ENCODE assay signal across 26 mouse cellular contexts in genomic region chr7:115755272-115755671, GRCm38 (mm10).
DNase-seq lines count a peak whose midpoint lies in the region; ATAC-seq and TF ChIP-seq lines count a peak whose summit lies in the region.
"Had no signal": no experiment of that assay in that cellular context is flagged by ENCODE, and none has a peak within 500 bp of the region (broad histone marks: within the 10 kb centered on the region; RNA-seq: fewer than 3 reads in every experiment).

No protein-coding gene starts in this region.

- no peak for ATAC-seq in forebrain, embryonic 13.5 days
- peak; percentile 61 for ATAC-seq in lung, postnatal 0 days
- ATAC-seq: activated CD4-positive, CD25-positive, alpha-beta regulatory T cell, adult 4 months; CD4-positive, CD25-positive, alpha-beta regulatory T cell, adult 4 months; forebrain, embryonic 15.5 days; Patski had no signal

- TF ChIP-seq CTCF in lung, postnatal 0 days (IDR thresholded peaks at IDR 0.05): no peak
- no peak for TF ChIP-seq CTCF in lung, adult 2 months (IDR thresholded peaks at IDR 0.05; ENCODE audit: insufficient read depth, low read length)

- 63% methylated on average over 4 of the region's 4 CpGs for WGBS in forebrain, embryonic 10.5 days
- 16% methylated on average over 4 of the region's 4 CpGs for WGBS in forebrain, embryonic 13.5 days
- WGBS in lung, postnatal 0 days: 38% methylated on average over 4 of the region's 4 CpGs
- 62% methylated on average over 4 of the region's 4 CpGs for WGBS in lung, adult 2 months

- H3K4me3 ChIP-seq in forebrain, embryonic 10.5 days: no peak overlapping the region
- no peak overlapping the region for H3K4me3 ChIP-seq in forebrain, embryonic 13.5 days
- no peak overlapping the region for H3K4me3 ChIP-seq in lung, postnatal 0 days (ENCODE audit: low read depth, low read length)
- no peak overlapping the region for H3K4me3 ChIP-seq in lung, adult 2 months (replicated peaks; ENCODE audit: extremely low read depth, low read depth, low read length)
- H3K4me3 ChIP-seq: embryonic facial prominence, embryonic 13.5 days; embryonic facial prominence, embryonic 15.5 days; erythroblast, embryonic 14.5 days; forebrain, embryonic 15.5 days had no signal

- H3K27me3 ChIP-seq in forebrain, embryonic 10.5 days (ENCODE audit: poor library complexity, severe bottlenecking): no peaks in the 10 kb centered on the region
- H3K27me3 ChIP-seq in forebrain, embryonic 13.5 days: no peaks in the 10 kb centered on the region
- no peaks in the 10 kb centered on the region for H3K27me3 ChIP-seq in lung, postnatal 0 days (replicated peaks; ENCODE audit: insufficient read depth, low read length)
- H3K27me3 ChIP-seq: CH12.LX; embryonic facial prominence, embryonic 13.5 days; embryonic facial prominence, embryonic 15.5 days; forebrain, embryonic 15.5 days; Patski had no signal

- no peak overlapping the region for H3K9ac ChIP-seq in forebrain, embryonic 13.5 days
- H3K9ac ChIP-seq in lung, postnatal 0 days (replicated peaks; ENCODE audit: low read depth): no peak overlapping the region
- H3K9ac ChIP-seq: embryonic facial prominence, embryonic 13.5 days; embryonic facial prominence, embryonic 15.5 days; forebrain, embryonic 15.5 days had no signal

- 0 out of 2 replicates have a peak overlapping the region, but pooled peaks have one; percentile 21 for H3K27ac ChIP-seq in forebrain, embryonic 10.5 days
- no peak overlapping the region for H3K27ac ChIP-seq in forebrain, embryonic 13.5 days
- H3K27ac ChIP-seq in lung, postnatal 0 days (ENCODE audit: low read length): no peak overlapping the region
- H3K27ac ChIP-seq: embryonic facial prominence, embryonic 13.5 days; embryonic facial prominence, embryonic 15.5 days; forebrain, embryonic 15.5 days had no signal

- H3K9me3 ChIP-seq in forebrain, embryonic 10.5 days: no peaks in the 10 kb centered on the region
- H3K9me3 ChIP-seq in forebrain, embryonic 13.5 days (replicated peaks): no peaks in the 10 kb centered on the region
- no peaks in the 10 kb centered on the region for H3K9me3 ChIP-seq in lung, postnatal 0 days (ENCODE audit: low read length)
- H3K9me3 ChIP-seq: embryonic facial prominence, embryonic 13.5 days; embryonic facial prominence, embryonic 15.5 days; forebrain, embryonic 15.5 days; G1E had no signal

- no peaks in the 10 kb centered on the region for H3K36me3 ChIP-seq in forebrain, embryonic 10.5 days (replicated peaks)
- H3K36me3 ChIP-seq in forebrain, embryonic 13.5 days (ENCODE audit: poor library complexity, severe bottlenecking): no peaks in the 10 kb centered on the region
- H3K36me3 ChIP-seq in lung, postnatal 0 days (ENCODE audit: insufficient read depth, low read length): no peaks in the 10 kb centered on the region
- H3K36me3 ChIP-seq: embryonic facial prominence, embryonic 13.5 days; embryonic facial prominence, embryonic 15.5 days; forebrain, embryonic 15.5 days; G1E had no signal

- no peak for TF ChIP-seq POLR2A in lung, adult 2 months (IDR thresholded peaks at IDR 0.05; ENCODE audit: borderline replicate concordance, extremely low read depth, low read depth, low read length)

- TF ChIP-seq EP300 in lung, postnatal 0 days (IDR thresholded peaks at IDR 0.05): 0 out of 2 replicates have a peak, but pooled peaks have one; percentile 16

- no peak for DNase-seq in forebrain, embryonic 10.5 days (ENCODE audit: extremely low spot score, low spot score)
- DNase-seq in lung, postnatal 0 days (ENCODE audit: low spot score): peak; percentile 52
- DNase-seq in lung, postnatal 14 days: no peak
- DNase-seq in lung, postnatal 36 days: peak; percentile 51
- no peak for DNase-seq in lung, adult 2 months
- DNase-seq: adrenal gland, adult 8-10 months; adrenal gland, postnatal 14 days; adrenal gland, postnatal 36 days; B cell, adult 2 months; cerebellum, adult 11 months; cerebellum, adult 18-20 months; cerebellum, adult 8-10 months; cerebellum, adult 9-11 months; cerebellum, postnatal 14 days; cerebellum, postnatal 36 days; embryo, embryonic 11 days had no signal

- peaks cover 54% of the 10 kb centered on the region for H3K4me1 ChIP-seq in forebrain, embryonic 10.5 days
- H3K4me1 ChIP-seq in forebrain, embryonic 13.5 days: peaks cover 44% of the 10 kb centered on the region
- H3K4me1 ChIP-seq in lung, postnatal 0 days (ENCODE audit: insufficient read depth, low read depth, low read length): no peaks in the 10 kb centered on the region
- H3K4me1 ChIP-seq in lung, adult 2 months (ENCODE audit: control insufficient read depth, insufficient read depth, low read length): no peaks in the 10 kb centered on the region

- H3K4me2 ChIP-seq in forebrain, embryonic 13.5 days: no peak overlapping the region
- H3K4me2 ChIP-seq in lung, postnatal 0 days (replicated peaks; ENCODE audit: low read depth, low read length): no peak overlapping the region
- H3K4me2 ChIP-seq: embryonic facial prominence, embryonic 13.5 days; embryonic facial prominence, embryonic 15.5 days; forebrain, embryonic 15.5 days had no signal

Comparison
In these comparisons a context has a peak if more than half of its experiments do, and no peak if none do; other contexts are left out.
1. DNase-seq: peak in lung, postnatal 0 days (single experiment) and lung, postnatal 36 days (single experiment); none in forebrain, embryonic 10.5 days (single experiment), lung, postnatal 14 days (single experiment) and lung, adult 2 months (single experiment).